Mouse (Mus musculus) gastrocnemius, postnatal 10 days (tissue): ENCODE data around the gene Zfp566. TPM values are rescaled to one million over a fixed set of nuclear protein-coding genes. Genes with fewer than 3 reads are reported as not detected.
"Not testable (repeated sequence)": the region's sequence is repeated elsewhere in the genome, so short reads cannot be mapped to it uniquely, and the experiment has no call there.

ENCODE experiments used
- DNase-seq: peaks from one replicate; pipeline ENCODE4 v3.0.0; 2021; ENCODE audit warnings: mixed read lengths
- long read RNA-seq, 2 experiments: library from polyadenylated mRNA; stranded (forward); transcript quantifications; one replicate each; pipeline ENCODE4 v2.0.0; 2021
- total RNA-seq, 2 experiments: library from RNA; stranded (reverse); gene quantifications; 2 replicates each; pipeline ENCODE4 v1.2.3; 2021

The Zfp566 gene
- total RNA-seq: 1 to 10 TPM; 2.0 to 3.2 TPM
- long read RNA-seq, experiment 1, transcript Zfp566-201 (4 exons, 1,709 nt): major isoform, 5 of 5 reads
- long read RNA-seq, experiment 1, partial matches to known transcripts: 0 of 5 reads
- long read RNA-seq, experiment 1, other reads (novel, unspliced or antisense): 0 of 5 reads
- long read RNA-seq, experiment 2: 0 reads

DNA sequence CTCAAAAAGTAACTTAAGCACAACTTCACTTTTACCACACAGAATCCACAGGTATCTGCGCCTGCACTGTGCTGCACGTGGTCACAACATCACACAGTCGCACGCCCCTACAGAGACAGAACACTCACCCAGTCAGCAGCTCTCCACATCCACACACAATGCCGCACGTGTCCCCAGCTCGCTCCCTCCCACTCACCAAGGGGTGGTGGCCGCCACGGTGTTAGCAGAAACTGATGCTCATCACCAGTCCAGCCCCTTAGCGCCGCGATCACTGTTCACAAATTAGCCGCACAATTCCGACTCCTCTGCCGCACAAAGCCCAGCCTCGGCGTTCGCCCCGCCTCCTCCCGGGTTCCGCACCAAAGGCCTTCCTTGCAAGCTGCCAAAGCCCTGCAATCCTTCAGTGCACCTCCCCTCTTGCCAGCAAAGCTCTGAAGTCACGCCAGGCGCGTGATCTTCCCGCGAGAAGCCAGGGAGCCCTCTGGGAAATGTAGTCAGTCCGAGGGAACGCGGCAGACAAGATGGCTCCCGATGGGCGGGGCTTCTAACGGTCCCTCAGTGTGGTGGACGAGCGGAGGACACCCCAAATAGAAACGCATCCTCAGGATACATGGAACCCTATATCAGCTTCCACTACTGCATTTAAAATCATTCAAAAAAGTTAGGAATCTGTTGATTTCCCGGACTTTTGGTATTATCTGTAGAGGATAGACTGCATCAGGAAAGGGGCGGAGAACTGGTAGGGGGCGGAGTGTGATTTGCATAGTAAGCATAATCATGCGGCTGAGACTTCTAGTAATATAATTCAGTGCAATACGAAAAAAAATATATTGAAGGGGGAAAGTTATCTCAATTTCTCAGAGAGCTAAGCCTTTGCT, at the start of gene Zfp566, which contains the start of gene Gm26920:
Gene Zfp566, minus strand, starts transcription at position 436 of the 878 bp plus-strand sequence.
Gene Gm26920, minus strand, starts transcription at position 319 of the 878 bp plus-strand sequence.
- peak; percentile 94 for DNase-seq

DNA sequence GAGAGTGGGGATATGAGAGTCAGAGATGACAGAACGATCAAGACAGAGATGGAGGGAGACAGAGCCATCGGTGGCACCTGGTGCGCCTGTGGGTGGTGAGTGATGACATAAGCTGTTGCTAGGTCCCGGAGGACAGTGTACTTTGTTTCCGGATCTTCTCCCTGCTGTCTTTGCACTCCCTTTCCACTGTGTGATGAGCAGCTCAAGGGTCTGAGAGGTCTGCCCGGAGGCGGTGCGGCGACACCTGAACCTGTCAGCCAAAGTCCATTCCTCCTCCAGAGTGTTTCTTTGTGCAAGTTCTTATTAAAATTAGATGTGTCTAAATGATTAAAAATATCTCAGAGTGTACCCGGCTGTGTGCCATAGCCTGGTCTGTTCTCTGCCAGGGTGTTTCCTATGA, 46.5 kb upstream of the Zfp566 start:
- no peak for DNase-seq

DNA sequence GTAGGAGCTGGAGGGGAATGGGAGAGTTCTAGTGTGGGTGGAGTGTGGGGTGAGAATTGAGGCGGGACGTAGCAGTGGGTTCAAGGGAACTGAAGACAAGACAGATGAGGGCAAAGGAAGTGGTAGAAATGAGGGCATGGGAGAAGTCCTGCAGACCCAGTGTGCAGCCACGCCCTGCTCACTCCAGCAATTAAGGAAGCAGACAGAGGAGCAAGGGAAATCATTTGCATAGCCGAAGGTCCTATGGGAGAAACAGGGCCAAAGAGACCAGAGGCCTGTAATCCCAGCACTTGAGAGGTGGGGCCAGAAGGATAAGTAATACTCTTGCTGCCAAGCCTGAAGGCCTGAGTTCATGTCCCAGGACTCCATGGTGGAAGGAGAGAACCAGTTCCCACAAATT, 42.1 kb upstream of the Zfp566 start:
- no peak for DNase-seq

DNA sequence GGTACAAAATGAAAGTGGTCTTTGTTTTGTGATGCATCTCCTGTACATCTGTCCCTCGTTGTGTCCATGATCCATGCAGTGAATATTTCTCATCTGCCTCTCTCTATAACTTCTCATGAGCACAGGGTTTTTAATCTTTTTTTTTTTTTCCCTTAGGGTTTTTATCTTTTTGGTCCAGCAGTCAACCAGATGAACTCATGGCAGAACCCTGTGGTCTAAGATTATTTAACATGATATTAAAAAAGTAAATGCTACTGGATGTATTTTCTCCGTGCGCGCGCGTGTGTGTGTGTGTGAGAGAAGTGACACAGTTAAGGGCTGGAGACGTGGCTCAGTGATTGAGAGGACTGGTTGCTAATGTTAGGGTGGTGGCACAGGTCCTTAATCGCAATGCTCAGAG, 39.6 kb upstream of the Zfp566 start:
- no peak for DNase-seq

DNA sequence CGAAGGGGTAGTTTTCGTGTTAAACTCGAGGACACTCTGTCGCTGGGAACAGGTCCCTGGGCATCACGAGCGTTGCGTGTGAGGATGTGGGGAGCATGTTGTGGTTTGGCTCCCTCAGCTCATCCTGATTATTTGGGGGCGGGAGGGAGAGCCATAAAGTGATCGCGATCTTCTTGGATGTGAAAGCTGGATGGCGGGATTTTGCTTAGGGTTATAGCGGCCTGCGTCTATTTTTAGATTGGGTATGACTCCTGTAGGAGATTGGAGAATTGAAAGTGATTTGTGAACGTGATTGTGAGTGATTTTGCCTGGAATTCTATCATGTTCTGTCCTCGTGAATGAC, 31.8 kb upstream of the Zfp566 start:
- DNase-seq: no peak

DNA sequence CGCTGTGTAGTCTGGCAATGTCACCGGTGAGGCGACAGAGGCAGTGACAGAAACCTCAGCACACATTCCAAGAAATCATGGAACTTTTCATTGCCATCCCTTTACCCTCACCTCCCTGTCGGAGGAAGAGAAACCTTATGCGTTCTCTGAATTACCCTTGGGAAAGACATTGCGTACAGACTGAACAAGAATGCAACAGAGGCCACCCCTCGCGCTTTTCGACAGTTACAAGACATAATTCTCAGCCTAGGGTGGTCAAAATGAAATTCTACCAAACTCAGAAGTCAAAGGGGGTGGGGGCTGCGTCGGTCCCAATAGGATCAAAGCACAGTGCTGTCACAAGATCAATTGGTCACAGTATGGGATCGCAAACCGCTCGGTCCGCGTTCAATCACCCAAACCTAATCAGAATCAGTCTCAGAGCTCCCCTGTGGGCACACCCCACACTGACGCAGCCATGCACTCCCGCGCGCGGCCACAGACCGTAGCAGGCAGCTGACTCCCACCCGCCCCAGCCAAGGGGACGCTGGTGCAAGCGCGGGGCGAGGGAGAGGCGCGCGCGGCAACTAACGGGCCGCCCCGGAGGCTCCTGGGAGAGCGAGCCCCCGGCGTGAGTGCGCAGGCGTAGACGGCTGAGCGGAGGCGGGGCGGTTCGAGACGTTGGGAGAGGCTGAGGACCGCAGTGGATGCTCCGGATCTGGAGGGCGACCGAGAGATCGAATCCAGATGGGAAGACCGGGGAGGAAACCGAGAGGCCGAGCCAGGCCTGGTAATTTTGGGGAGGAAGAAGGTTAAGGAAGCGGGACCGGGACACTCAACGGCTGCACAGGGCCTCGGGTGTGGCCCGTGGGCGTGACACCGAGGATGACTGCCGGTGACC, 31.2 kb upstream of the Zfp566 start, which contains the start of gene Zfp382:
Gene Zfp382, plus strand, starts transcription at position 635 of the 880 bp plus-strand sequence.
- peak; percentile 89 for DNase-seq

DNA sequence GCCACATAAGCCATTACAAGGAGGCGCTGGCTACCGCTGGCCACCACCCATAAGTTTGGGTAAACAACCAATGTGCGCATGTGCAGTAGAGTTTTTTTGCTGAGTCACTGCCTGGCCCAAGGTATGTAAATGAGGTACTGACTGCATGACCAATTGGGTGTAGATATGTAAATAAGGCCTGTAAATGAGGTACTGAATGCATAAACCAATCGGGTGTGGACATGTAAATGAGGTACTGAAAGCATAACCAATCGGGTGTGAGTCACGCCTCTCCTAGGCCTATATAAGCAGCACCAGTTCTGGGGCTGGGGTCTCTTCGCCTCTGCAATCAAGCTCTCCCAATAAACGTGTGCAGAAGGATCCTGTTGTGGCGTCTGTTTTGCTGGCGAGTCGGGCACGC, 27.6 kb upstream of the Zfp566 start:
- DNase-seq: not testable (repeated sequence)

DNA sequence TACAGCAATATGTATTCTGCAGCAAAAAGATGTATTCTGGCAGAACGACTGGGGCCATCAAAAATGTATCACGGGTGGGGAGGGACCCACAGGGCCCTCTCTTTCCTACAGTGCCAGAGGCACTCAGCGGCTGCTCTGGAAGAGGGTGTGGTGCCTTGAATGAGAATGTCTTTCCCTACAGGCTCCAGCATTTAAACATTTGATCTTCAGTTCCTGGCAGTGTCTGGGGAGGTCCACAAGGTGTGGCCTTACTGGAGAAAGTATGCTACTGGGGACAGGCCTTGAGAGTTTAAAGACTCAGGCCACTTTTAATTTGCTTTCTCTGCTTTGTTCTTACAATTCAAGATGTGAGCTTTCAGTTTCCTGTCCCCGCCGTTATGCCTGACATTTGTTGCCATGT, 25.7 kb upstream of the Zfp566 start:
- DNase-seq: no peak

DNA sequence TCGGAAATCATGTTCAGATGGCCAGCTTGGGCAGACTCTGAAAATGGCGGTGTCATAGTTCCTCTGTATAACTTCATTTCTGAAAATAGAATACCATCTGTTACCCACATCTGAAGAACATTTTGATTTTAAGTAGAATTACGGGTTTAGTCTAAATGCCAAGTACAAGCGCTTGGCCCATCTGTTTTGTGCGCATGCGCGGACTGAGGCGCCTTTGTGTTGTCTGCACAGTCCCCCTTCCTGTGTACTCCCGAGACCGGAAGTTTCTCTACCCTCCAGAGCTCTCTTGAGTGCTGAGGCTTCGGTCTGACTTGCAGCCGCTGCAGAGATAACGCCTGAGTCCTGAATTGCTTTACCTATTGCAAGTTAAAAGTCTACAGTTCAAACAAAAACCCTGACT, 9.0 kb upstream of the Zfp566 start:
- DNase-seq: no peak

DNA sequence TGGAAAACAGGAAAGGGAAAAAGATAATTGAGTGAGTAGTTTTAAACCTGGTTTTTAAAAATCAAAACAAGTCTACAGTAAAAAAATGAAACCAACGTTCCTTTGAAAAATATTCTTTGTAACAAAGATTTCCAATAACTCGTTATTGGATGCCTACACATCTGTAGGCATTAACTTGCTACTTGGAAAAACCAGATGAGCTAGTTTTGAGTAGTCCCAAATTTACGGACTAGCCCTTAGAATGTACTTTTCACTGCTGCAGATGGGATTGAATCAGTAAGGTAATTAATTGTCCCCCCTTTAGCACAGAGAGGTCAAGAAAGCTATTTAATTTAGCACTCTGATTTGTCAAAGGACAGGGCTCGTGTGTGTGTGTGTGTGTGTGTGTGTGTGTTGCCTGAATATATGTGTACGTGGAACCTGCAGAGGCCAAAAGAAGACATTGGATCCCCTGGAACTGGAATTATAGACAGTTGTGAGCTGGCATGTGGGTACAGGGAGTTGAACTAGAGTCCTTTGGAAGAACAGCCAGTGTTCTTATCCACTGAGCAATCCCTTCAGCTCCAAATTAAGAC, 5.3 kb upstream of the Zfp566 start:
- DNase-seq: no peak

DNA sequence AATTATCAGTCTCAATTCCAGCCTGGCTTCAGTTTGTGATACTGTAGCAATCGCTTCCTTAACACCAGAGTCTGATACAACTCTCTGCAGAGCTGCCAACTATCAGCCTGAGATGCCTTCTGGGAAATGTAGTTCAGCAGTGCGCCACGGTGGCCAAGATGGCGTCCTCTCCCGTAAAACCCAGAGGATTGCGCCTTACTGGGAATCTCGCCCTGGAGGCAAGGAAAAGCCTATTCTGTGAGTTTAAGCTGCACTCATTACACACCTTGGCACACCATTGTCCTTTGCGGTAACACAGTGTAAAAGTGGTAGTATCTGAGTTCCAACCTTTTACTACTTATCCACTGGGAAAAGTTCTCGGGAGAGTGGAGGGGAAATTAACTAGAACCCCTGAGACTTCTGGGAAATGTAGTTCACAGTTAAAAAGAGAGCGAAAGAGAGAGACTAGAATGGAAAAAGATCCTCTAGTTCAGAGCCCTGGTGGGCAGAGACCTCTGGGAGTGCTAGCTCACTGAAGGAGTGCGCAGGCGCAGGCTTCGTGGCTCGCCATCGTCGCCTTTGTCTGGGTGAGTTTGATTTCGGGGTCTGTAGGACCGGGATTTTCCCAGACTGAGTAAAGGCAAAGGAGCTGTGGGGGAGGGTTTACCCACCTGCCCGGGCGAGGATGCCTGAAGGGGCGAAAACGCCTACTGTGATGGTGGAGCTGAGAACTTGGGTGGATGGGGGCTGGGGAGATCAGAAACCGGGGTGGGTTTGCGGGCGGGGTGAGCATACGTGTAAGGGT, 4.5 kb upstream of the Zfp566 start, which contains the start of gene Zfp260:
Gene Zfp260, plus strand, starts transcription at position 132 of the 784 bp plus-strand sequence.
- DNase-seq: peak; percentile 88

DNA sequence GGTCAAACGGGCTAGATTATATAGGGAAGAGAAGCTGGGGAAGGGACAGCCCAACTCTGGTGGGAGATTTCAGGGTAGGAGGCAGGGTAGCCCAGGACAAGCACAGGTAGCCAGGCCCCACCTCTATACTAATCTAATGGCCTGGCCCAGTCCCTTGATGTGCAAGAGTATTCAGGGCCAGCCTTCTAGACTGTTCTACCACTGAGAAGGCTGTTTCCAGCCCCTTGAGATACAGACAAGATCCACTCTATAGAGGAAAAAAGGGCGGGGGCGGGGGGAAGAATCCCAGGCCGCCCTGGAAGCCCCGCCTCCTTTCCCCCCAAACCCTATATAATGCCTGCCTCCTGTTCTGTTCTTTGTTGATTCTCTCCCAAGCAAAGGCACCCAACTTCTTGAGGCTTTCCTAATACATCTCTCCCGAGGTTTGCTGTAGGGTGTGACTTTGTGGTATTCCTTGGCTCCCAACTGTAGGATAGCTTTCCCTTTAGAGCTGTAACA, 3.6 kb upstream of the Zfp566 start:
- no peak for DNase-seq

DNA sequence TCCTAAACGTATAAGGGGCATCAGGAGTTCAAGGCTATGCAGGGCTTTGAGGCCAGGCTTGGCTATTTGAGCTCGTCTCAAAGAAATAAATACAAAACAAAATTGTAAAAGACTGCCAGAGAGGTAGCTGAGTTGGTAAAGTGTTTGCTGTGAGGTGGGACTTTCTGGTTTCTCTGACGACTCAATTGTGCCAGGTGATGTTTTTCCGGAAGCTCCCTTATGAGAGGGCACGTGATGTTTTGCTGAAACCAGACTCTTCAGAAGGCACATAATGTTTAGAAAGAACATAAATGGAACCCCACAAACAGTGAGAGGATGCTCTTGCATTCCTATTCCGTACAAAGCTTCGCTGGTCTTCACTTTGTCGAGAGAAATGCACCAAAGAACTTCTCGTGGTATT, 2.3 kb upstream of the Zfp566 start:
- no peak for DNase-seq

DNA sequence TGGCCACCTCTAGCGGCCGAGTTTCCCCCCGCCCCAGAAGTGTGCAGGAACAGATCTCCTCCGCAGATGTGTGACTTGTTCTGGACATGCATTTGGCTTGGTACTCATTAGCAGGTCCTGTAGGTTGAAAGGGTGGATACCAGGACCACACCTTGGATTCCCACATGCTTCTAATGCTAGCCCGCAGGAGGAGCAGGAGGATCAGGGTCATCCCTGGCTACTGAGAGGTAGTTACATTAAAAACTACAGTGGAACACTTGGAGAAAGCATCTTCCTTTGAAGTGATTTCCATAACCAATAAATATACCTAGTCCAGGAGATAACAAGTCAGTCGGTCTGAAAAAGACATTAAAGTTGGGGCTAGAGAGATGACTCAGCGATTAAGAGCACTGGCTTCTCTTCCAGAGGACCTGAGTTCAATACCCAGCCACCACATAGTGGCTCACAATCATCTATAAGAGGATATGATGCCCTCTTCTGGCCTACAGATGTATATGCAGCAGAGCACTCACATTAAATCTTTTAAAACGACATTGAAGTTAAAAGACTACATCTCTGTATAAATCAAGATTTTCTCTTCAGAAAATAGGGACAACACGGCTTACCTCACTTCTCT, 751 bp upstream of the Zfp566 start:
- DNase-seq: no peak

DNA sequence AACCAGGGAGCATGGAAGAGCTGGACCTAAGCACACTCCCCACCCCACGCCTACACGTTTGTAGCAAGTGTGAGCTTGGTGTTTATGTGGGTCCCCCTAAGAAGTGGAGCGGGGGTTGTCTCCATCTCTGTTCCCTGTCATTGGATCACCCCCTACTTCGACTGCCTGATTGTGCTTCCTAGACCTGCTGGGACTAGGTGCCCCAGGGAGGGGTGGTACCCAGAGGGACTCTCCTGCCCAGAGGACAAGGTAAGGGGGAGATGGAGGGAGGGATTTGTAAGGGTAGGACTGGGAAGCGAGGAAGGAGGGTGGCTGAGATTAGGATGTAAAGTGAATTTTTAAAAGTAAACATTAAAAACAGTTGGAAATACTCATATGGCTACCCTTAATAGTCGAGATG, 922 bp downstream of the Zfp566 start:
- DNase-seq: no peak

DNA sequence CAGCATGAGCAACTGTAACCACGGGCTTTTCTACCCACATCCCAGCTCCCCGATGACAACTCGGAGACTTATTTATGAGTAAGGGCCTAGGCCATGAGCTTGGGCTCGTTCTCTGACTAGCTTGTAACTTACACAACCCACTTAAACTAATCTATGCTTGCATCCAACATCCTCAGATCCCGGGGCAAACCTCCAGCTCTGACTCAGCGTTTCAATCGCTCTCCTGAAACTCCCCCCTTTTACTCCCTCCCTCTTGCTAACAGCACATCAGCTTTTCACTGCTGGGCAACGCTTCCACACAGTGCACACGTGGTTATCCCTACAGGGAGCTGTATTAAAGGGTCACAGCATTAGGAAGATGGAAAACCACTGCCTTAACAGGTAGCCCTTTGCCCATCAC, 3.8 kb downstream of the Zfp566 start:
- DNase-seq: no peak

DNA sequence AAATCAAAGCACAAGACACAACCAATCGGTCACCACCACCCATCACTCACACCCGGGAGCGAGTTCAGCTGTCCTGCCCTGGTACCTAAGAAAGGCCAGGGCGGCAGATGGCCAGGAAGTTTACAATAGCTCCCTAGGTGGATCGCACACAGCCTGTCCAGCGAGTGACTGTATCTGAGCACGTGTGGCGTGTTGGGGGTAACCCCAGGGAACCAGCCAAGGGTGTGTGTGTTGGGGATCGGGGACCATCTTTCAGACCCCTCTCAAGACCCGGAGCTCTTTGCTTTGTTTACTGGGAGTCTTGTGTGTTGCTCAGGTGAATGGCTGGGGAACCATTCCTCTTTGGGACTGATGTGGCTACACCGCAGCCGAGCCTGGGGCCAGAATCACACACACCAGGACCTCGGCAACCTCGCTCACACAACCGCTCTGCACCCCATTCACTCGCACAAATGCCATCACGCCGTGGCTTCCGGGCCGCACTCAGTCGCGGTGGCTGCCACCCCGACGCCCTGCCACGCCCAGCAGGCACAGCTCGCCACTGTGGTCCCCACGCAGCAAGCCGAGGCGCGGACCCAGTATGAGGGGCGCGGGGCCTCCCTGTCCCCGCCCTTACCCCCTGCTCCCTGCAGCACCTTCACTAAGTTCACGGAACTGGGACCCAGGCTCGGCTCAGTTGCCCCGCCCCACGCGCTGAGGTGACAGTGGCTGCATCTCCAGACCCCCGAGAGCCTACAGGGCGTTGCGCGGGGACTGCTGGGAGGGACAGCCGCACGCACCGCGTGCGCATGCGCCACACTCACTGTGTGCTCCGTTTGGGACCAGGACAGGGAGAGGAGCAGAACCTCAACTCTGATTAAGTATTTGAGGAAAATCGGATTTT, 17.9 kb downstream of the Zfp566 start, which contains the start of gene Zfp82:
Gene Zfp82, minus strand, starts transcription at position 755 of the 883 bp plus-strand sequence.
- peak; percentile 82 for DNase-seq

DNA sequence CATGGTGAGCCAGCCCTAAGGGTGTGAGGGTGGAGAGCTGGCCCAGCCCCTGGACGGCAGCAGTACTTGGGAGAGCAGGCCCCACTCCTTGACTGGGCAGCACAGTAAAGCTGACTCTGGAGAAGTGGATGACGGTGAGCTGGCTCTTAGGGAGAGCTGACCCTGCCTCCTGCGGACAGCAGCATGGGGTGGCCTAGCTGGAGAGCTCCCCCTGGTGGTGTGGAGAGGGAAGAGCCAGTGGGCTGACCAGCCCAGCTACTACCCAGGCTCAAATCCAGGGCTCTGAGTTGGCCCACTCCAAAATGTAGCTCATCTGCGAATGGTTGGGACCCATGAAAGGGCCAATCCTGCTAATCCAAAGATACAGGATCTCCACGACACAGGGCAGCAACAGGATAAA, 25.7 kb downstream of the Zfp566 start:
- no peak for DNase-seq

DNA sequence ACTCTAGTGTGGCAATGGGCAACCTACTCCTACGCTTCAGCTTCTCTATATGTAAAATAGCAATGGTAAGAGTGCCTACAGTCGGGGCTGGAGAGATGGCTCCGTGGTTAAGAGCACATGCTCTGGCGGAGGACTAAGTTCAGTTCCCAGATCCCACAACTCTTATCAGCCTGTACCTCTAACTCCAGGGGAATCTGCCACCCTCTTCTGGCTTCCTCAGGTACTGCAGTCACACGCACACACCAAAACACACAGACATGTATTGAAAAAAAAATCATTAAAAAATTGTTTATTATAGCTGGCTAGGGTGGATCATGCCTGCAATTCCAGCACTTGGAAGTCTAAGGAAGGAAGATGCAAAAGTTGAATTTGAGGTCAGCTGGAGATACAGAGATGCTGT, 27.8 kb downstream of the Zfp566 start:
- DNase-seq: no peak

DNA sequence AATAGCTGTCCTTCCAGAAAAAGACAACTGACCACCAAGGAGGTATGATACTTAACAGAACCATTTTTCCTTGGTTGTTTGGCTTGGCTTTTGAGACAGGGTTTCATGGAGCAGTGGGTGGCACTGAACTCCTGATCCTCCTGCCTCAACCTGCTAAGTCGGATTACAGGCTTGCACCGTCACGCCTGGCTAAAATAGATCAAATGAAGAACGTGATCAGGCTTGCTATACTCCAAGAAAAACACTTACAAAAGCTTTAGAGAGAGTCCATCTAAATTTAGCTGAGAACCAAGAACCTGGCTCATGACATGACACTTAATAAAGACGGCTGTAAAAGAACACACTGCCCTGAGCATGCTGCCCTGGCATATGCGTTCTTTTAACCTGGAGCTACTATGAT, 30.0 kb downstream of the Zfp566 start:
- DNase-seq: no peak
